Mouse (Mus musculus): ENCODE results near the gene Irf2bpl.

Irf2bpl gene

DNA sequence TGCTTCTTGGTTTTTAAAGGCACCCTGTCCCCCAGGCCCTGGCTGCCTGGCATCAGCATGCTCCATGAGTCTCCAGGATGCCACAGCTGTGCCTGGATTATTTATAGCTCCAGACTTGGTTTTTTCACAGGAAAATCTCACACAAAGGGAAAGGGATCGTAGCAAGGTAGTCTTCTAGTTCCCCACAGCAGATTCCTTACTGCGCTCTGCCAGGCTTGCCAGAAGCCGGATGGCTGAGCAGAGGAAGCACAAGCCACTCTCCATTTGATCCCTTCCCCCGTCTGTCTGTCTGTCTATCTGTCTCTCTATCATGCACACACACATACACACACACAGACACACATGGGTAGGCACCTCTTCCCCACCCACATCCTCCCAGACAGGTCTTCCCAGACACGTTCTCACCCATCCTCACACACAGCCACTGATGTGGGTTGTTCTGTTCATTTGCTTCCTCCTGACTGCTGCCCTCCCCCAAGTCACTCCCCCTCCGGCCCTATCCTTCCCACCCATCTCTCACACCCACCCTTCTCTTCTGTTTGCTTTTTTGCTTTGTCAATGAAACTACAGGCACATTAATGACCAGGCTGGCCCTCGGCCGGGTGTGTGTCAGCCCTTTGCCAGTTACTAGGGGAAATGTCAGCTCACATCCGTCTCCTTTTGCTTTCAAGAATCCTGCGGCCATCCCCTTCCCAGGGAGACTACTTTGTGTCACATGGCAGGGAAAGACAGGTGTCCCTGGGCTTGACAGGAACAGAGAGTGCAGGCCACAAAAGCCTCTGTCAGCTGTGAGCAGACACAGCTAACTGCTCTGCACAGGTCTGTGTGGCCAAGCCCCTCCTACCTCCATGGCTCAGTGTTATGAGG, 24.4 kb downstream of the Irf2bpl start:
- no peak for DNase-seq (ENCODE audit: low read depth, low spot score)

DNA sequence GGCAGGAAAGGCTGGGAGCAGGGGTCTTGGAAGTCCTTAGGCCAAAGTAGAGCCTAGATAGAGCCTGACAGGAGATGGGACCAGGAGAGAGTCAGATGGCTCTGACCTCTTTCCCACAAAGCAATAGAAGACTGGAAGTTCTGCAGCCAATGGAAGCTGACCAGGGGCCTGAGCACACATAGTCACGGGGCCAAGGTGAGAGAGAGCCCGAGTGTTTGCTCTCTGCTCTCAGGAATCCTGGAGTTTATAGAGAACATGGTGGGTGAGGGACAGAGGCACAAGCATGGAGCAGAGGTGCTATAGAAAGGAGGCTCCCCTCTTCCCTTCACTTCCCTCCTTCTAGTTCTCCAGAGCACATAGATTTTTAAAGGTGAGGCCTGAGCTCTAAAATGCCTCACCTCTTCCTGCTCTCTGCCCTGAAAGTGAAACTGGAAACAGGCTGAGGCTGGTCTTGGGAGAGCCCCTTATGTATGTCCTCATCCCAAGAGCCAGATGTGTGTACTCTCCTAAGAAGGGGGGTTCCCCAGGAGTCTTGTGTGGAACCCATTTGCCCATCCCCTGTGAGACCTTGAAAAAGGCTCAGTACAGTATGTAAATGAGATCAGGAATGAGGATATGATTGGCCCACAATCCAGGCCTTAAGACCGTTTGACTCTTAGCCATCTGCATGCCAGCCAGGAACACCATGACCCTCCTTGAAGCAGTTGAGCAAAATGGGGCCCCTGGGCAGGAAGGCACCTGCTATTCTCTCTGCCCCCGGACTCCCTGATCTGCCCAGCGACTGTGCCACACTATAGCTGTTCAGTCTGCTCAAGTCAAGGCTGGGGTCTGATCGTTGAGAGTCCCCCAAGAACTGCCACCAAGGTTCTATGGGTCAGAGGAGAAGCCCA, 25.4 kb downstream of the Irf2bpl start:
- DNase-seq (ENCODE audit: low read depth, low spot score), result no peak

DNA sequence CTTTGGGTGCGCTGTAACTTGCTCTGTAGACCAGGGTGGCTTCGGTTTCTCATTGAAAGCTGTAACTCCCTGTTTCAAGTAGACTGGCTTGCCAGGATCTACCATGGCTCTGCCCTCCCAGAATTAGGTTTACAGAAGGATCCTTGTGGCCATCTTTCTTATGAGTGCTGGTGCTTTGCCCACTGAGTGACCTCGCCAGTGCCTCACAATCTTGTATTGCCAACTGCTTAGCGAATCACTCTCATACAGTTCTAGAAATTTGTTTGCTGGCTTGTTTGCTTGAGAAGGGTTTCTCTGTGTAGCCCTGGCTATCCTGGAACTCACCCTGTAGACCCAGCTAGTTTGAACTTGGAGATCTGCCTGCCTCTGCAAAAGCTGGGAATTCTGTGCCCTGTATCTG, 26.1 kb downstream of the Irf2bpl start:
- DNase-seq (ENCODE audit: low read depth, low spot score), result no peak

GRCm38 (mm10) chr12:86857290-86857689, 27.3 kb downstream of the Irf2bpl start:
- DNase-seq (ENCODE audit: low read depth, low spot score), result no peak

GRCm38 (mm10) chr12:86855670-86856069, 28.9 kb downstream of the Irf2bpl start:
- no peak for DNase-seq (ENCODE audit: low read depth, low spot score)

DNA sequence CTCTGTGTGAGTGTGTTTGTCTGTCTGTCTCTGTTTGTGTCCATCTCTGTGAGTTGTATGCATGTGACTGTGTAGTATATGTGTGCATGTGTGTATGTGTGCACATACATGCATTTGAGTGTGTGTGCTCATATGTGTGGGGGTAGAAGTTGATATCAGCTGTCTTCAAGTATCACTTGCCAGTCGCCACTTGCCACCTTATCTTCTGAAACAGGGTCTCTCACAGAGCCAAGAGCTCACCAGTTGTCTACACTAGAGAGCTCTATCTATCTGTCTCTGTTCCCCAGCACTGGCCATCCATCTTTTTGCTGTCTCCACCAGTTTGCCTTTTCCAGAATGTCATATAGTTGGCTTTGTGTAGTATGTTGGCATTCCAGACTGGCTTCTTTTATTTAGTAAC, 31.1 kb downstream of the Irf2bpl start:
- DNase-seq (ENCODE audit: low read depth, low spot score), result no peak

DNA sequence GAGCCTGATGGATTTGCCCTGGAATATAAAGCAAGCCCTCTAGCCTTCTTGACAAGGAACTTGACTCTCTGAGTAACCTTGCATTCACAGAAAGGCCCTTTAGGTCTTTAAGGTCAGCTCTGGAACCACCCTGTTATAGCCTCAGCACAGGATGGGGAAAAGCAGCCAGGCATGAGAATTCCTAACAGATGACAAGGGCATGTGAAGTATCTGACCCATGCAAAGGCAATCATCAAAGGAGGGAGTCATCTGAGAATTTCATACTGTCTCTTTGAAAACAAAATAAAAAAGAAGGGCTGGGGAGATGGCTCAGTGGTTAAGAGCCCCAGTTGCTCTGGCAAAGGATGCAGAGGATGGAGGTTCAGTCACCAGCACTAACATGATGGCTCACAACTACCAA, 33.3 kb downstream of the Irf2bpl start:
- no peak for DNase-seq (ENCODE audit: low read depth, low spot score)

- DNase-seq (ENCODE audit: low read depth, low spot score), result no peak
These were observed 33.9 kb downstream of the Irf2bpl start for GRCm38 (mm10) chr12:86850746-86851145.

DNA sequence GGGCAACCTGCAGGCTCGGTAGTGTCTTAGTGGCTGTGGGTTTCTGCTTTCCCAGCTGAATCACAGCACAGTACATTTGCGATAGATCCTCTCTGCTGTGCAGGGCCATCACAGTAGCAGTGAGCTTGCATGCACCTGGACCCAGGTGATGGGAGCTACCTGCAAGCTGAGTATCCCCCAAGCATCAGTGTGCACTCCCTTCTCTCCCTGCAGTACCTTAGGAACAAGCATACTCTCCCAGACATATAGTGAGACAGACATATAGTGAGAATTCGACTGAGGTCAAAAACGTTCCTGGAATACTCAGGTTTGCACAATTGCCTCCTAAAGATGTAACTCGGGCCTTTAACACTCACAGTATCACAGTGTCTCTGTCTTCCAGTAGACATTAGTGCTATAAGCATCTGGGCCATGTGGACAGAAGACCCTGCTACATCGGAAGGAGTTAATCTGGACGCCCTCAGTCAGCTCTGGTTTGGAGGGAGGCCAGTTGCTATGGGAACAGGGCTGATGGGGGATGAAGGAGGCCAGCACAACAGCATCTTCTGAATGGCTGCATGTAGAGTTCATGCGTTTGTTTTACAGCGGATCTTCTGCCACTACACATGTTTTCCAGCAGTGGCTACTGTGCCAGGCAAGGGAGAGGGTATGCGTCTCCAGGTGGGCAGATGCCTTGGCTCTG, 34.5 kb downstream of the Irf2bpl start:
- DNase-seq (ENCODE audit: low read depth, low spot score), result no peak

- DNase-seq (ENCODE audit: low read depth, low spot score), result no peak
These were observed 41.6 kb downstream of the Irf2bpl start for GRCm38 (mm10) chr12:86842866-86843459.

DNA sequence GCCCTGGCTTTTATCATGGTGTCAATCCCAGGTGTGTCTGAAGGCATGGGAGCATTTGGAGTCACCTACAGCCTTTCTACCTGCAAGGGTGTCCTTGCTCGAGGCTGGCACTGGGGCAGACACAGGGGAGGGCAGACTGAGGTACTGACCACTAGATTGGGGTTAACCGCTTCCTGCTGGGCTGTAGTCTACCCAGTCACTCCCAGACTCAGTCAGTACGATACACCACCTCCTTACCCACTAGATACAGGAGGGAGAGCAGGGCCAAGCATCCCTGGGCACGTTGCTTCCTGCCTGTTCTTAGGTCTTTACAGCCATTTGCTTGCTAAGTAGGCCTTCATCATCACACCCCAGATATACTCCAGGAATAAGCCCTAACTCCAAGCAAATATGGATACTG, 44.1 kb downstream of the Irf2bpl start:
- DNase-seq (ENCODE audit: low read depth, low spot score), result no peak

DNA sequence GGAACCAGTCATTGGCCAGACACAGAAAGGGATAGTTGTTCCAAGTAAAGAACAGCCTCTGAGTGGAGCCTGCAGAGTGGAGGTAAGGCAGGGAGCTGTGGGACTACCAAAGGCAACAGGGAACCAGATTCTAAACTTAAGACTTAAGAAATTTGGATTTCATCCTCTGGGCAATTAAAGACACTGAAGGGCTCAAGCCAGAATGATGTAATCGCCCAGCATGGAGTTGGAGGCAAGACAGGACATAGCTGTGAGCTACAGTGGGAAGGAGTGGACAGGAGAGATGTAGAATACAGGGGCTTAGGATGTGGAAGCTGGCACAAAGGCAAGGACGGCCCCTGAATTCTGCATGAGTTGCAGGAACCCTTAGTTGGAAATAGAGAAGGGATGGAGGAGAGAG, 46.4 kb downstream of the Irf2bpl start:
- no peak for DNase-seq (ENCODE audit: low read depth, low spot score)

- DNase-seq (ENCODE audit: low read depth, low spot score), result no peak
These were observed 48.1 kb downstream of the Irf2bpl start for GRCm38 (mm10) chr12:86836431-86837047.

DNA sequence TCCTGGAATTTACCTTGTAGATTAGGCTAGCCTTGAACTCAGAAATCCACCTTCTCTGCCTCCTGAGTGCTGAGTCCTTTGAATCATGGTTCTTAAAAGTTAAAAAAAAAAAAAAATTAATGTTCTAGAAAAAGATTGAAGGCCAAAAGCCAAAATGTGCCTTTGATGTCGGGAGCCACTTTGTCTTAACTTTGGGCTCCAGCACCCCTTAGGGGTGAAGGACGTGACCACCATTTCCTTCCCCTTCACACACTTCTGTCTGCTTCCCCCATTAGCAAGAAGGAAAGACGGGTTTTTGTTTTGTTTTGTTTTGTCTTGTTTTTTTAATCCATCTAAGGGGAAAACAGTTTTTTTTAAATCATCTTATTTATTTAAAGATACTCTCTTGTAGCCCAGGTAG, 48.7 kb downstream of the Irf2bpl start:
- no peak for DNase-seq (ENCODE audit: low read depth, low spot score)

- no peak for DNase-seq (ENCODE audit: low read depth, low spot score)
These were observed 50.2 kb downstream of the Irf2bpl start for GRCm38 (mm10) chr12:86834416-86834772.

DNA sequence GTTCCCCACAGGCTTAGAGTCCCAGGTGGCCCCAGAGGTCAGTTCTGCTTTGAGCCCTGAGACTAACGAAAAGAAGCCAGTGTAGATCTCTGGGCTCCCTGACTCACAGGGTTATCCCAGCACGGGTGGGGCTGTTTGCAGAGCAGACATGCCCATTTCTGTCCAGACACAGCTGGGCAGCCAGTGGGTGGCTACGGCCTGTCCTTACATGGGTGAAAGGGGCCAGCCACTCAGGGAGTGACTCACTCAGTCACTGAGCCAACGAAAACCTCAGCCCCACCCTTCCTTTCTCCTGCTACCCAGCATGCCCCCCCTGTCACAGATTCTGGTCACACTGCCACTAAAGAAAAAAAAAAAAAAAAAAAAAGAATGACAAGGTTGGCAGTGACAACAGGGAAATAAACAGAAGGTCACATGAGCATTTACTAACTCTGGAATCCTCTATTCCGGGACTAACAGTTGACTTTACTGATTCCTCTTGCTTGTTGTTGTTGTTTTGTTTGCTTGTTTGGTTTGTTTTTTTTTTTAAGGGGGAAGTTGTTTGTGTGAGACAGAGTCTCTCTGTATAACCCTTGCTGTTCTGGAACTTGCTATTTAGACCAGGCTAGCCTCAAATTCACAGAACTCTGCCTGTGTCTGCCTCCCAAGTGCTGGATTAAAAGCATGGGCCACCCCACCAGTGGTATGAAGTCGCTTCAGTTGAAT, 50.7 kb downstream of the Irf2bpl start:
- DNase-seq (ENCODE audit: low read depth, low spot score), result no peak

GRCm38 (mm10) chr12:86832551-86833182, 51.9 kb downstream of the Irf2bpl start:
- no peak for DNase-seq (ENCODE audit: low read depth, low spot score)

- DNase-seq (ENCODE audit: low read depth, low spot score), result no peak
These were observed 52.7 kb downstream of the Irf2bpl start for GRCm38 (mm10) chr12:86831591-86832550.

All from c-Kit-negative CD71-positive TER-119-positive erythroid progenitor cells, embryonic 14.5 days (primary cell).